Mouse (Mus musculus): ENCODE results near the gene Pkdrej. TPM values are rescaled to one million over a fixed set of nuclear protein-coding genes. Genes with fewer than 3 reads are reported as not detected.

Pkdrej gene
- total RNA-seq, 2 experiments from 2014 or later: 0.69 to 0.92 TPM

- DNase-seq (ENCODE audit: low spot score in 2 of 2): no peak
- intact Hi-C loops (cut with DNase I): no loop called here
Observed at GRCm38 (mm10) chr15:85776241-85776640, 45.3 kb downstream of the Pkdrej start.

GRCm38 (mm10) chr15:85775001-85775400 is 46.5 kb downstream of the Pkdrej start:
- DNase-seq (ENCODE audit: low spot score in 2 of 2): no peak
- intact Hi-C loops (cut with DNase I): no loop called here

- intact Hi-C loops (cut with DNase I): no loop called here
- DNase-seq (ENCODE audit: low spot score in 2 of 2): no peak
Observed at GRCm38 (mm10) chr15:85774419-85774818, 47.1 kb downstream of the Pkdrej start.

- DNase-seq (ENCODE audit: low spot score in 2 of 2): no peak
- intact Hi-C loops (cut with DNase I): no loop called here
Observed at GRCm38 (mm10) chr15:85772146-85772740, 49.3 kb downstream of the Pkdrej start.

- intact Hi-C loops (cut with DNase I): no loop called here
Observed at GRCm38 (mm10) chr15:85771306-85772121, 50.0 kb downstream of the Pkdrej start.

GRCm38 (mm10) chr15:85768991-85769390 is 52.5 kb downstream of the Pkdrej start:
- intact Hi-C loops (cut with DNase I): no loop called here
- no peak for DNase-seq (ENCODE audit: low spot score in 2 of 2)

More at GRCm38 (mm10) chr15:85771306-85772121, 50.0 kb downstream of the Pkdrej start:
- DNase-seq (ENCODE audit: low spot score in 2 of 2): no peak

GRCm38 (mm10) chr15:85766677-85767076 is 54.9 kb downstream of the Pkdrej start:
- no peak for DNase-seq (ENCODE audit: low spot score in 2 of 2)
- intact Hi-C loops (cut with DNase I): no loop called here

- DNase-seq (ENCODE audit: low spot score in 2 of 2): no peak
- intact Hi-C loops (cut with DNase I): no loop called here
Observed at GRCm38 (mm10) chr15:85765022-85765421, 56.5 kb downstream of the Pkdrej start.

Other genes starting within 250 kb of the Pkdrej start
- gene Wnt7b, start 239.3 kb downstream of the Pkdrej start, total RNA-seq (2021): 10 to 100 TPM; 31.3 to 34.4 TPM
- 1 to 10 TPM; 3.3 to 4.2 TPM for gene Ppara, start 86.8 kb downstream of the Pkdrej start, total RNA-seq (2021)
- 10 to 100 TPM; 21.4 to 22.6 TPM for gene Cdpf1, start 10.0 kb downstream of the Pkdrej start, total RNA-seq (2021)
- gene Ttc38, start 10.6 kb upstream of the Pkdrej start, total RNA-seq (2021): 1 to 10 TPM; 4.0 to 7.1 TPM
- gene Gtse1, start 38.0 kb upstream of the Pkdrej start, total RNA-seq (2021): under 1 TPM; 0.50 to 0.82 TPM
- 10 to 100 TPM; 25.3 to 29.3 TPM for gene Trmu, start 57.6 kb upstream of the Pkdrej start, total RNA-seq (2021)
- gene Celsr1, start 212.0 kb upstream of the Pkdrej start, total RNA-seq (2021): 1 to 10 TPM; 3.1 to 3.9 TPM
- gene Gramd4, start 236.0 kb upstream of the Pkdrej start, total RNA-seq (2021): 10 to 100 TPM; 42.0 to 47.6 TPM